Mouse (Mus musculus) lung, adult 2 months (tissue): ENCODE measurements around the gene Olfr1156.

Source experiments
- CTCF ChIP-seq: fragments of 200-500 bp; IDR thresholded peaks from 2 replicates; pipeline ENCODE4 v1.5.1; 2011; ENCODE audit warnings: mild to moderate bottlenecking, low read length, control low read depth; ENCODE audit not compliant: insufficient read depth
- POLR2A ChIP-seq: fragments of 200-500 bp; IDR thresholded peaks from 2 replicates; pipeline ENCODE4 v1.6.1; 2011; ENCODE audit warnings: low read depth, mild to moderate bottlenecking, control low read depth, low read length, borderline replicate concordance; ENCODE audit errors: extremely low read depth

GRCm38 (mm10) chr2:87905066-87905465 is 47.8 kb downstream of the Olfr1156 start, which contains the start of gene Olfr1154:
- TF ChIP-seq CTCF (no peak), POLR2A (no peak)
